Mouse (Mus musculus): ENCODE data around the gene Slc39a1.

Slc39a1 gene

GRCm38 (mm10) chr3:90247960-90248745, at the start of gene Slc39a1:
Gene Slc39a1 (plus strand): TSS chr3:90248172.
- DNase-seq, result peak; percentile 96

- no peak for DNase-seq
Measured at GRCm38 (mm10) chr3:90202884-90203283, 45.1 kb upstream of the Slc39a1 start.

- DNase-seq, result no peak
Measured at GRCm38 (mm10) chr3:90203619-90204018, 44.4 kb upstream of the Slc39a1 start.

- no peak for DNase-seq
Measured at GRCm38 (mm10) chr3:90204582-90204981, 43.4 kb upstream of the Slc39a1 start.

- DNase-seq, result no peak
Measured at GRCm38 (mm10) chr3:90208662-90209061, 39.3 kb upstream of the Slc39a1 start.

GRCm38 (mm10) chr3:90209908-90210566, 37.9 kb upstream of the Slc39a1 start:
- no peak for DNase-seq

- DNase-seq, result no peak
Measured at GRCm38 (mm10) chr3:90211475-90212398, 36.2 kb upstream of the Slc39a1 start.

- DNase-seq, result no peak
Measured at GRCm38 (mm10) chr3:90212723-90213122, 35.2 kb upstream of the Slc39a1 start.

- peak; percentile 96 for DNase-seq
Measured at GRCm38 (mm10) chr3:90213377-90213866, 34.5 kb upstream of the Slc39a1 start, which contains the start of the genes Rps27 and Rab13. Gene Rps27 (minus strand): TSS chr3:90213651. Gene Rab13 (plus strand): TSS chr3:90213695.

- DNase-seq, result no peak
Measured at GRCm38 (mm10) chr3:90213956-90214684, 33.9 kb upstream of the Slc39a1 start.

GRCm38 (mm10) chr3:90215825-90216380, 32.1 kb upstream of the Slc39a1 start:
- no peak for DNase-seq

GRCm38 (mm10) chr3:90220088-90220487, 27.9 kb upstream of the Slc39a1 start:
- peak; percentile 43 for DNase-seq

GRCm38 (mm10) chr3:90220531-90220951, 27.4 kb upstream of the Slc39a1 start:
- DNase-seq, result no peak

GRCm38 (mm10) chr3:90221123-90221522, 26.8 kb upstream of the Slc39a1 start:
- no peak for DNase-seq

- DNase-seq, result no peak
Measured at GRCm38 (mm10) chr3:90222455-90222854, 25.5 kb upstream of the Slc39a1 start.

GRCm38 (mm10) chr3:90222941-90223340, 25.0 kb upstream of the Slc39a1 start:
- no peak for DNase-seq

GRCm38 (mm10) chr3:90224331-90224730, 23.6 kb upstream of the Slc39a1 start:
- DNase-seq, result no peak

GRCm38 (mm10) chr3:90231075-90231474, 16.9 kb upstream of the Slc39a1 start:
- DNase-seq, result no peak

GRCm38 (mm10) chr3:90231507-90232333, 16.3 kb upstream of the Slc39a1 start, which contains the start of gene Jtb:
Gene Jtb (plus strand): TSS chr3:90231597.
- peak; percentile 97 for DNase-seq

- DNase-seq, result no peak
Measured at GRCm38 (mm10) chr3:90241251-90241650, 6.7 kb upstream of the Slc39a1 start.
